Mouse (Mus musculus): Measurements from ENCODE around the gene Adgrv1. TPM values are rescaled to one million over a fixed set of nuclear protein-coding genes. Genes with fewer than 3 reads are reported as not detected.

Adgrv1 gene
- polyA plus RNA-seq, 2 experiments: 0.08 to 0.24 TPM

DNA sequence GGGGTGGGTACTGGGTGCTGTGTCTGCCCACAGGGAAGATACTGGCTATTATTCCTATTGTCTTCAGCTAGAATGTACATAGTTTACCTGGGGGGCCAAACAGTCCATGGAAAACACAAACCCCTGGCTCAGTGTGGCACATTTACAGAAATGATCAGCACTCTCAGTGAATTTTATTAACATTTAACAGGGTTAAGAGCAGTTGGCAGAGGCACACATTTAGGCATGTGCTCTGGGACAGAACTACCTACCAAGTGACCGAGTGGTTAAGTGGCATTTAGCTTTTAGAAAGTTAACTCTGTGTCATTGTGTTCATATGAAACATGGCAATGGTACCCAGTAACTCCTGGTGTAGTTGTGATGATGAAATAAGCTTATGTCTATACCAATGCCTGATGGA, 304.8 kb downstream of the Adgrv1 start:
- ATAC-seq (ENCODE audit: insufficient read depth) (no peak), DNase-seq (ENCODE audit: low read depth in 3 of 3, low spot score in 3 of 3) (no peak)
- no peak overlapping the region for H3K27ac ChIP-seq
- peaks cover 0 to 7% of the 10 kb centered on the region in 2 experiments; a peak in 1 of 4 replicates for H3K4me1 ChIP-seq (replicated peaks; ENCODE audit: control insufficient read depth in 2 of 2, insufficient read depth in 2 of 2, low read length in 1 of 2)
- TF ChIP-seq CTCF (IDR thresholded peaks at IDR 0.05; ENCODE audit: low read depth) (no peak), EP300 (IDR thresholded peaks at IDR 0.05; ENCODE audit: low read depth) (no peak)
- no peak overlapping the region for H3K4me2 ChIP-seq (ENCODE audit: low read depth)
- H3K9ac ChIP-seq (replicated peaks): no peak overlapping the region
- WGBS (ENCODE audit: insufficient replicate concordance): 46% methylated on average over 1 of the region's 1 CpGs
- no peaks in the 10 kb centered on the region for H3K36me3 ChIP-seq (replicated peaks; ENCODE audit: control insufficient read depth, insufficient read depth, low read depth)
- no peak overlapping the region for H3K4me3 ChIP-seq (ENCODE audit: insufficient read depth in 1 of 2, low read depth in 2 of 2, low read length in 2 of 2)
- no peaks in the 10 kb centered on the region for H3K27me3 ChIP-seq (ENCODE audit: control insufficient read depth, insufficient read depth, low read length)
- H3K9me3 ChIP-seq (ENCODE audit: control insufficient read depth, low read length): no peaks in the 10 kb centered on the region

DNA sequence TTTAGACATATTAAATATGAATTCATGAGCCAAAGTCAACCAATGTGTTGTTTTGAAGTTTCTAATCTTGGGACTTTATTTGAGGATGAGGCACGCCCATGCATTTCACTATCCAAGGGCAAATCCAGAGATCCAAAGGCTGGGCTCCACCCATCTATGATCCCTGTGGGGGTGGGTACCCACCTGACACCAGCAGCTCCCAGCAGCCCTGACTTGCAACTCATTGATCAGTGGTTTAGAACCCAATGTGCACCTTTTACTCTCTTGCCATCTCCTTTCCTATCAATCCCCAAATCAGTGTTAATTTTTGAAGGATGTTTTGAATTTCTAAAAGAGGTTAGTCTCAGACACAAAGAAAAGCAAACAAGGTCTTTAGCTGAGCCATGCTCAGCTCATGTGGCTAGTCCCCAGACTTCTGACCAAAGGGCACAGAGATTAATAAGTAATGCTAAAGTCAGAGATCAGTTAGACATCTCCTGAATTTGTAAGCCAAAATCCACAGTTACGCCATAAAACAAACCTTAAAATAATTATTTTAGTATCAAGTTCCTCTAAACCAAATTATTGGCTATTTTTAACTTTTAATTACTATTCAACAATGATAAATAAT, 307.2 kb downstream of the Adgrv1 start:
- H3K4me1 ChIP-seq (replicated peaks; ENCODE audit: control insufficient read depth in 2 of 2, insufficient read depth in 2 of 2, low read length in 1 of 2): no peaks in the 10 kb centered on the region
- H3K9ac ChIP-seq (replicated peaks): no peak overlapping the region

DNA sequence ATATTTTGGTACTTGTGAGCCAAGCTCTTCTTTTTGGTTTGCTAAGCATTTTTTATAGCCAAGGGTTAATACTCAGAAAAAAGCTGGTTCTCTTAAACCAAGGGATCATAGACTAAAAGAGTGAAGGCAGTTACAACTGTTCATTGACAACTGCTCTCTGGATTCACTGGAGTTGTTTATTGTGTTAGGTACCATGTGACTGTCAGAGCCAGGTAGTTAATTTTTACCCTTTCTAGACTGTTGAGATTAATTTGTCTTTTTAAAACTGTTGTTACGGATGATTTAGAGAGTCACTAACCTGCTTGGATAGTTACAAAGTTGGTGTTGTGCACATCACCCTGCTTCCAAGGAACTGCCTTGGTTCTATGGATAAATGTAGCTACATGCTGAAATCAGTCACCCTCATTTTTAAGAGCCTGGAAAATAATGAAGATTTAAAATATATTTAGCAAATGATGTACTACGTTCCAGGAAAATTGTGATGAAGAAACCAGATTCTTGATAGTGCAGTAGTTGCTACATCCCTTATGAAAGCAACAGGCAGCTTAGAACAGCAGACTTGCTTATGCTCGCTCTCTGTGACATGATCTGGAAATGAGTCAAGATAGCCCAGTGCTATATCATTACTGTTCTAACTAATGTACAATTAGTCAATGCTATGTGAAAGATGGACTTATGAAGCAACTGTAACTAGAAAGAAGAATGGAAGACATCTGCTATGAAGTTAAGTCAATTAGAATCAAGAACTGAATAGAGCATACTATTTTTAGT, 309.2 kb downstream of the Adgrv1 start:
- H3K27me3 ChIP-seq (ENCODE audit: control insufficient read depth, insufficient read depth, low read length): no peaks in the 10 kb centered on the region
- no peak overlapping the region for H3K9ac ChIP-seq (replicated peaks)
- H3K4me1 ChIP-seq (replicated peaks; ENCODE audit: control insufficient read depth in 2 of 2, insufficient read depth in 2 of 2, low read length in 1 of 2): no peaks in the 10 kb centered on the region
- H3K36me3 ChIP-seq (replicated peaks; ENCODE audit: control insufficient read depth, insufficient read depth, low read depth): no peaks in the 10 kb centered on the region
- ATAC-seq (ENCODE audit: insufficient read depth): no peak
- no peak overlapping the region for H3K27ac ChIP-seq
- TF ChIP-seq CTCF (IDR thresholded peaks at IDR 0.05; ENCODE audit: low read depth): no peak
- no peak for TF ChIP-seq EP300 (IDR thresholded peaks at IDR 0.05; ENCODE audit: low read depth)
- DNase-seq (ENCODE audit: low read depth in 3 of 3, low spot score in 3 of 3): no peak
- no peaks in the 10 kb centered on the region for H3K9me3 ChIP-seq (ENCODE audit: control insufficient read depth, low read length)
- no peak overlapping the region for H3K4me2 ChIP-seq (ENCODE audit: low read depth)
- H3K4me3 ChIP-seq (ENCODE audit: insufficient read depth in 1 of 2, low read depth in 2 of 2, low read length in 2 of 2): no peak overlapping the region
- WGBS (ENCODE audit: insufficient replicate concordance): 64% methylated on average over 3 of the region's 3 CpGs

More for the DNA sequence above, 307.2 kb downstream of the Adgrv1 start:
- Histone ChIP-seq H3K4me3 (ENCODE audit: insufficient read depth in 1 of 2, low read depth in 2 of 2, low read length in 2 of 2) (no peak overlapping the region), H3K27ac (no peak overlapping the region), H3K36me3 (replicated peaks; ENCODE audit: control insufficient read depth, insufficient read depth, low read depth) (no peaks in the 10 kb centered on the region), H3K4me2 (ENCODE audit: low read depth) (no peak overlapping the region), H3K9me3 (ENCODE audit: control insufficient read depth, low read length) (no peaks in the 10 kb centered on the region), H3K27me3 (ENCODE audit: control insufficient read depth, insufficient read depth, low read length) (no peaks in the 10 kb centered on the region)
- TF ChIP-seq EP300 (IDR thresholded peaks at IDR 0.05; ENCODE audit: low read depth) (no peak), CTCF (IDR thresholded peaks at IDR 0.05; ENCODE audit: low read depth) (no peak)
- peak; percentile 56; the same call in 1 of the 2 replicates for ATAC-seq (ENCODE audit: insufficient read depth)
- DNase-seq (ENCODE audit: low read depth in 3 of 3, low spot score in 3 of 3): peak in 1 of 3 experiments; percentile 13
- 65% methylated on average over 2 of the region's 2 CpGs for WGBS (ENCODE audit: insufficient replicate concordance)

DNA sequence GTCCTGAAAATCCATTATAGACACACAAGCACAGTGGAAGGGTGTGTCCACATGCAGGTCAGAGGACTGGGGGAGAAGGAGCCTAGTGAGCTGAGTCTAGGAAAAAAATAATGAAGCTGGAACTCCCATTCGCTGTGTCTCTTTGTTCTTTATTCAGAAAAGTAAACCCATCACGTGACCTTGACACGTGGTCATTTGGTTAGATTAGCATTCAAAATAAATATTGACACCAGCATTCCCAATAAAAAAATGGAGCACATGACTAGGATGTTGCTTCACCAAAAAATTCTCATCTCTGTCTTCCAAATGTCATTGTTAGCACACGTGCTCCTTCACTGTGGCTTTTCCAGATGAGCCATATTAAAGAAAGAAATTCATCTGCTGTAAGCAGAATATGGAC, 316.4 kb downstream of the Adgrv1 start:
- no peak for TF ChIP-seq CTCF (IDR thresholded peaks at IDR 0.05; ENCODE audit: low read depth)
- TF ChIP-seq EP300 (IDR thresholded peaks at IDR 0.05; ENCODE audit: low read depth): no peak
- Histone ChIP-seq H3K9ac (replicated peaks) (no peak overlapping the region), H3K4me2 (ENCODE audit: low read depth) (no peak overlapping the region), H3K9me3 (ENCODE audit: control insufficient read depth, low read length) (no peaks in the 10 kb centered on the region), H3K27me3 (ENCODE audit: control insufficient read depth, insufficient read depth, low read length) (no peaks in the 10 kb centered on the region), H3K36me3 (replicated peaks; ENCODE audit: control insufficient read depth, insufficient read depth, low read depth) (no peaks in the 10 kb centered on the region), H3K27ac (no peak overlapping the region), H3K4me3 (ENCODE audit: insufficient read depth in 1 of 2, low read depth in 2 of 2, low read length in 2 of 2) (no peak overlapping the region), H3K4me1 (replicated peaks; ENCODE audit: control insufficient read depth in 2 of 2, insufficient read depth in 2 of 2, low read length in 1 of 2) (no peaks in the 10 kb centered on the region)
- 60% methylated on average over 4 of the region's 4 CpGs for WGBS (ENCODE audit: insufficient replicate concordance)
- ATAC-seq (ENCODE audit: insufficient read depth) (no peak), DNase-seq (ENCODE audit: low read depth in 3 of 3, low spot score in 3 of 3) (no peak)

DNA sequence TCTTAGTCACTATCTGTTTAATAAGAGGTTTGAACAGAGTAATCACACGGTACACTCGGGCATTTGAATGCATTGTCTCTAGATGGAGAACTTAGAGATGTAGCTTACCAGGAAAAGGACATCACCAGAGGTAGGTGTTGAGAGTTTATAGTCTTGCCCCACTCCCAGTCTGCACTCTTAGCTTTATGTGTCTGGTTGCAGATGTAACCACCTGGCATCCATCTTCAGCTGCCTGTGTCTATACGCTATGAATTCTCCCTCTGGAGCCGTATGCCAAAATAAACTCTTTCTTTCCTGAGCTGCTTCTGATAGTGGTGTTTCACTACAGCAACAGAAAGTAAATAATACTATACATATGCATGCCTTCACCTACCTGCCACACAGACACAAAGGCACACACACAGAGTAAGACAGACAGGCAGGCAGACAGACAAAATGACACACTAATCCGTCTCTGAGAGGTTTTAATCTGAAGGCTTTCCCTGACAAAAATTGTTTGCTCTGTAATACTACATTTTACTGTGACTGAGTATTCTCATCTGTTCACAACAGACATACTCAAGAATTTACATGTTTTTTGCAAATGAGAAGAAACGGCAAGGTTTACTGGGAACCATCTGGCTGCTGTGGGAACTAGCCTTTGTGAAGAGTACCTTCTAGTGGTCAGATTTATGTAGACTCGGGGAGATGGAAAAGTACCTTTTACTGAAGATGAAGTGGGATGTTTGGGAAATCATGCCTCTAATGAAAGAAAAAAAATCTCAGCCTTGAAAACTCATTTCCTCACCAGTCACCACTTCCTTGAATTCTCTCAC, 318.4 kb downstream of the Adgrv1 start:
- H3K9me3 ChIP-seq (ENCODE audit: control insufficient read depth, low read length): no peaks in the 10 kb centered on the region
- ATAC-seq (ENCODE audit: insufficient read depth): no peak
- H3K27ac ChIP-seq: no peak overlapping the region
- no peaks in the 10 kb centered on the region for H3K36me3 ChIP-seq (replicated peaks; ENCODE audit: control insufficient read depth, insufficient read depth, low read depth)
- H3K4me3 ChIP-seq (ENCODE audit: insufficient read depth in 1 of 2, low read depth in 2 of 2, low read length in 2 of 2): no peak overlapping the region
- no peaks in the 10 kb centered on the region for H3K27me3 ChIP-seq (ENCODE audit: control insufficient read depth, insufficient read depth, low read length)
- DNase-seq (ENCODE audit: low read depth in 3 of 3, low spot score in 3 of 3): no peak
- H3K9ac ChIP-seq (replicated peaks): no peak overlapping the region
- H3K4me2 ChIP-seq (ENCODE audit: low read depth): no peak overlapping the region
- H3K4me1 ChIP-seq (replicated peaks; ENCODE audit: control insufficient read depth in 2 of 2, insufficient read depth in 2 of 2, low read length in 1 of 2): no peaks in the 10 kb centered on the region
- TF ChIP-seq EP300 (IDR thresholded peaks at IDR 0.05; ENCODE audit: low read depth) (no peak), CTCF (IDR thresholded peaks at IDR 0.05; ENCODE audit: low read depth) (0 out of 2 replicates have a peak, but pooled peaks have one; percentile 10)
- WGBS (ENCODE audit: insufficient replicate concordance): 56% methylated on average over 7 of the region's 7 CpGs
